Mouse (Mus musculus) E14TG2a.4 (cell line): ENCODE measurements around the gene Cacna1d.

Source experiments
- H3K27me3 ChIP-seq: 2 replicates; pipeline ENCODE4 v1.6.1; 2014; ENCODE audit warnings: low read length, control low read depth; ENCODE audit not compliant: insufficient read depth
- H3K36me3 ChIP-seq: 2 replicates; pipeline ENCODE4 v1.6.1; 2014; ENCODE audit warnings: low read length, control low read depth; ENCODE audit not compliant: insufficient read depth
- H3K4me1 ChIP-seq: replicated peaks from 2 replicates; pipeline ENCODE4 v1.6.1; 2014; ENCODE audit warnings: low read depth, low read length, control low read depth
- H3K4me3 ChIP-seq: replicated peaks from 2 replicates; pipeline ENCODE4 v1.5.1; 2014; ENCODE audit warnings: mild to moderate bottlenecking, low read length
- H3K9me3 ChIP-seq: 2 replicates; pipeline ENCODE4 v1.6.1; 2014; ENCODE audit warnings: low read length, control low read depth
- CTCF ChIP-seq: conservative IDR thresholded peaks from 2 replicates; pipeline ENCODE4 v1.5.1; 2014; ENCODE audit warnings: low read length
- NANOG ChIP-seq: IDR thresholded peaks from 2 replicates; pipeline ENCODE4 v1.6.1; 2014; ENCODE audit warnings: borderline replicate concordance, low read length, mixed read lengths
- POU5F1 ChIP-seq: IDR thresholded peaks from 2 replicates; pipeline ENCODE4 v1.6.1; 2014; ENCODE audit warnings: low read length, borderline replicate concordance

Cacna1d gene

GRCm38 (mm10) chr14:30198116-30198515 is 293.1 kb downstream of the Cacna1d start:
- no peaks in the 10 kb centered on the region for H3K36me3 ChIP-seq
- no peak overlapping the region for H3K4me3 ChIP-seq
- H3K9me3 ChIP-seq: no peaks in the 10 kb centered on the region
- H3K27me3 ChIP-seq: no peaks in the 10 kb centered on the region
- no peak for TF ChIP-seq NANOG
- no peaks in the 10 kb centered on the region for H3K4me1 ChIP-seq

GRCm38 (mm10) chr14:30196959-30197358 is 294.3 kb downstream of the Cacna1d start:
- no peak for TF ChIP-seq POU5F1
- no peak for TF ChIP-seq NANOG
- no peak for TF ChIP-seq CTCF
- no peaks in the 10 kb centered on the region for H3K9me3 ChIP-seq
- no peaks in the 10 kb centered on the region for H3K36me3 ChIP-seq
- H3K4me1 ChIP-seq: no peaks in the 10 kb centered on the region
- H3K4me3 ChIP-seq: no peak overlapping the region
- no peaks in the 10 kb centered on the region for H3K27me3 ChIP-seq

GRCm38 (mm10) chr14:30196235-30196634 is 295.0 kb downstream of the Cacna1d start:
- Histone ChIP-seq H3K4me1 (no peaks in the 10 kb centered on the region), H3K4me3 (no peak overlapping the region)
- TF ChIP-seq CTCF: no peak
- TF ChIP-seq POU5F1: no peak
- no peak for TF ChIP-seq NANOG

GRCm38 (mm10) chr14:30190308-30190971 is 300.8 kb downstream of the Cacna1d start:
- H3K4me1 ChIP-seq: no peaks in the 10 kb centered on the region
- no peak overlapping the region for H3K4me3 ChIP-seq
- no peaks in the 10 kb centered on the region for H3K36me3 ChIP-seq
- no peaks in the 10 kb centered on the region for H3K9me3 ChIP-seq
- no peak for TF ChIP-seq NANOG
- TF ChIP-seq CTCF: no peak
- no peak for TF ChIP-seq POU5F1
- no peaks in the 10 kb centered on the region for H3K27me3 ChIP-seq

More at GRCm38 (mm10) chr14:30196235-30196634, 295.0 kb downstream of the Cacna1d start:
- H3K27me3 ChIP-seq: no peaks in the 10 kb centered on the region
- H3K9me3 ChIP-seq: no peaks in the 10 kb centered on the region
- H3K36me3 ChIP-seq: no peaks in the 10 kb centered on the region

- Histone ChIP-seq H3K9me3 (no peaks in the 10 kb centered on the region), H3K27me3 (no peaks in the 10 kb centered on the region), H3K36me3 (no peaks in the 10 kb centered on the region), H3K4me1 (no peaks in the 10 kb centered on the region), H3K4me3 (no peak overlapping the region)
- TF ChIP-seq NANOG: no peak
- TF ChIP-seq POU5F1: no peak
- TF ChIP-seq CTCF: no peak
These were observed 305.5 kb downstream of the Cacna1d start for GRCm38 (mm10) chr14:30185616-30186274.

- Histone ChIP-seq H3K4me1 (no peaks in the 10 kb centered on the region), H3K36me3 (no peaks in the 10 kb centered on the region), H3K9me3 (no peaks in the 10 kb centered on the region), H3K27me3 (no peaks in the 10 kb centered on the region), H3K4me3 (no peak overlapping the region)
- TF ChIP-seq CTCF (no peak), NANOG (no peak), POU5F1 (no peak)
These were observed 306.7 kb downstream of the Cacna1d start for GRCm38 (mm10) chr14:30184445-30185152.

- Histone ChIP-seq H3K9me3 (no peaks in the 10 kb centered on the region), H3K27me3 (no peaks in the 10 kb centered on the region)
These were observed 307.2 kb downstream of the Cacna1d start for GRCm38 (mm10) chr14:30184013-30184412.

More at GRCm38 (mm10) chr14:30184013-30184412, 307.2 kb downstream of the Cacna1d start:
- TF ChIP-seq POU5F1 (no peak), CTCF (no peak), NANOG (no peak)
- Histone ChIP-seq H3K4me3 (no peak overlapping the region), H3K36me3 (no peaks in the 10 kb centered on the region), H3K4me1 (no peaks in the 10 kb centered on the region)
